Mouse (Mus musculus) lung, adult 2 months (tissue): ENCODE results near the gene Mrpl22.

Experiments
- CTCF ChIP-seq: fragments of 200-500 bp; IDR thresholded peaks from 2 replicates; pipeline ENCODE4 v1.5.1; 2011; ENCODE audit warnings: mild to moderate bottlenecking, low read length, control low read depth; ENCODE audit not compliant: insufficient read depth
- POLR2A ChIP-seq: fragments of 200-500 bp; IDR thresholded peaks from 2 replicates; pipeline ENCODE4 v1.6.1; 2011; ENCODE audit warnings: low read depth, mild to moderate bottlenecking, control low read depth, low read length, borderline replicate concordance; ENCODE audit errors: extremely low read depth

GRCm38 (mm10) chr11:58125021-58125420 is 46.4 kb upstream of the Mrpl22 start:
- TF ChIP-seq CTCF (no peak), POLR2A (no peak)
